Mouse (Mus musculus) ES-Bruce4 (cell line): Measurements from ENCODE around the gene Knstrn. TPM values are rescaled to one million over a fixed set of nuclear protein-coding genes. Genes with fewer than 3 reads are reported as not detected.

ENCODE experiments used
- H3K27ac ChIP-seq: 2 replicates; pipeline ENCODE4 v1.5.1; 2012; ENCODE audit warnings: low read length, inconsistent platforms; ENCODE audit not compliant: insufficient read depth
- H3K27me3 ChIP-seq: 2 replicates; pipeline ENCODE4 v1.6.1; 2012; ENCODE audit warnings: mild to moderate bottlenecking, low read length, inconsistent platforms; ENCODE audit not compliant: control insufficient read depth, poor library complexity, insufficient read depth, severe bottlenecking
- H3K36me3 ChIP-seq: 2 replicates; pipeline ENCODE4 v1.6.1; 2012; ENCODE audit warnings: inconsistent platforms, mild to moderate bottlenecking, low read length, moderate library complexity; ENCODE audit not compliant: control insufficient read depth, poor library complexity, insufficient read depth, severe bottlenecking
- H3K4me1 ChIP-seq: one replicate; pipeline ENCODE4 v1.8.1; 2011; ENCODE audit warnings: low read length; ENCODE audit not compliant: control insufficient read depth, insufficient read depth
- H3K4me3 ChIP-seq: 2 replicates; pipeline ENCODE4 v1.5.1; 2011; ENCODE audit warnings: low read depth, mild to moderate bottlenecking, low read length
- H3K9ac ChIP-seq: 2 replicates; pipeline ENCODE4 v1.6.1; 2012; ENCODE audit warnings: low read depth, mild to moderate bottlenecking, inconsistent platforms; ENCODE audit not compliant: poor library complexity, severe bottlenecking
- H3K9me3 ChIP-seq: replicated peaks from 2 replicates; pipeline ENCODE4 v1.6.1; 2012; ENCODE audit warnings: mild to moderate bottlenecking, low read length, inconsistent platforms; ENCODE audit not compliant: control insufficient read depth, poor library complexity, insufficient read depth, severe bottlenecking
- CTCF ChIP-seq: IDR thresholded peaks from one replicate; pipeline ENCODE4 v1.8.1; 2011; ENCODE audit warnings: low read depth, low read length
- EP300 ChIP-seq: IDR thresholded peaks from 2 replicates; pipeline ENCODE4 v1.6.1; 2011; ENCODE audit warnings: low read depth, low read length; ENCODE audit not compliant: insufficient read depth
- POLR2A ChIP-seq: IDR thresholded peaks from one replicate; pipeline ENCODE4 v1.8.1; 2011; ENCODE audit warnings: low read length; ENCODE audit not compliant: insufficient read depth
- polyA plus RNA-seq: library from polyadenylated mRNA; stranded (reverse); fragments of >200 nt; gene quantifications from 2 replicates; pipeline ENCODE4 v1.2.4, GENCODE M21; 2011; ENCODE audit warnings: low read depth; ENCODE audit not compliant: missing spikeins, insufficient read depth, insufficient read length

Knstrn gene
- polyA plus RNA-seq, 1 experiment: 119 TPM

DNA sequence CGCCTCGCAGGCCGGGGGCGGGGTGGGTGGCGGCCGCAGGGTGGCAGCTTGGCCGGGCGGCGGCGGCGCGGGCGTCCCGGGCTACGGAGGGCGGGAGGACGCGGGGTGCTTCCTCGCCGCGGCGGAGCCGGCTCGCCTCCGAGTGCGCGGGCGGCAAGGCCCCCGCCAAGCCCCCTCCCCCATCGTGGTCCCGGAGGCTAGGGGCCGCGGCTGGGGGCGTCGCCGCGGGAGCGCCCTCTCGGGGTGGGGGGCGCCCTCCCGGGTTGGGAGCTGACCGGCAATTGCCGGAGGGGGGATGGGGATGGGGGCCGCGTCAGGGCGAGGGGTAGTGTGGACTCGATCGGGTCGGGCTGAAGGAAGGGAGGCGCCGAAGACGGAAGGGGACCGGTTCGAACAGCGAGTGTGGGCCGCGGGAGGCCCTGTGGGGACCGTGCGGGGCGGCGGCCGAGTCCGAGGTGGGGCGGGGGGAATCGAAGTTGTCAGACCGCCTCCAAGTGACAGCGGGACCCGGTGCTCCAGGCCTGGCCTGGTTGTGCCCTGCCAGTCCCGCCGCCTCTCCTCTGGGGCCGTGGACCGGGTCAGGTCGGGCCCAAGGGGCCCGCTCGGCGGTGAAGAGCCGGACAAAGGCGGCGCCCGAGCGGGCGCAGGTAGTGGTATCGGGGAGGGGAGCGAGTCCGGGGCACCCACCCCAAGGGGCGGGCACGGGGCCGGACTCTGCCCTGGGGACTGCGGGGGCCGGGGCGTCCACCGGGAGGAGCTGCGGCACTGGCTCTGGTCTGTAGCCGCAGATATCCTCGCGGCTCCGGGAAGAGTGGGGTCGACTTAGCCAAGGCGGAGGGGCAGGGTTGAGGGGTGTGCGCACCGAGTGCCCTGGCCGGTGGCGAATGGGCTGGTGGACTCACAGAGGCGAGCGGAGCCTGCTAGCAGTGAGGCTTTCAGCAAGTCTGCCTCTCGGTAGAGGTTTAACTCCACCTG is 88.5 kb downstream of the Knstrn start:
- peaks cover 3% of the 10 kb centered on the region for H3K4me1 ChIP-seq
- peaks cover 9% of the 10 kb centered on the region; the same call in 1 of the 2 replicates for H3K27me3 ChIP-seq
- H3K27ac ChIP-seq: no peak overlapping the region

DNA sequence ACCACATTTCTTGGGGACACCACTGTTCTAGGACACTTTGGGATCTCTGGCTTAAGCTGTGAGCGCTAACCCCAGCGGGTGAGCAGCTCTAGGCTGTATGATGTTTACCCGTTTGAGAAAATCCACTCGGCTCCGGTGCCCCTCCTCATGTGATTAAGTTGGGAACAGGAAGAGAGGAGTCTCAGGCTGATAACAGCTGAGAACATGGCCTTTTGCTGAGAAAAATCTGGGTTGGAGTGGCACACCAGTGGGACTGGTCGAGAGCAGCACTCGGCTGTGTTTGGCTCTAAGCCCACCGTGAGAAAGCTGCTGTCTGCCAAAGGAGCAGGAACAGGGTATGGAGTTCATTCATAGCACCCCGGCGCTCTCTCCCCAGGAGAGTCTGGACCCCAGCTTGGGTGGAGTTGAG is 89.5 kb downstream of the Knstrn start:
- H3K4me1 ChIP-seq: peaks cover 3% of the 10 kb centered on the region
- H3K9ac ChIP-seq: no peak overlapping the region
- H3K9me3 ChIP-seq: no peaks in the 10 kb centered on the region
- no peak overlapping the region for H3K4me3 ChIP-seq
- no peaks in the 10 kb centered on the region for H3K36me3 ChIP-seq
- no peak for TF ChIP-seq CTCF
- no peak for TF ChIP-seq EP300
- no peak for TF ChIP-seq POLR2A
- H3K27ac ChIP-seq: no peak overlapping the region
- 0 out of 2 replicates have a peak, but pooled peaks cover 7% of the 10 kb centered on the region for H3K27me3 ChIP-seq

More for the DNA sequence above, 88.5 kb downstream of the Knstrn start:
- Histone ChIP-seq H3K9me3 (no peaks in the 10 kb centered on the region), H3K4me3 (peak overlapping the region; percentile 84), H3K9ac (peak overlapping the region; percentile 94), H3K36me3 (no peaks in the 10 kb centered on the region)
- TF ChIP-seq CTCF (peak; percentile 3), EP300 (no peak), POLR2A (no peak)

Other genes with a start within 250 kb of the Knstrn start
- 189 TPM in 2 replicates for gene Bub1b, start 215.8 kb upstream of the Knstrn start, polyA plus RNA-seq
- 2.1 and 2.3 TPM in 2 replicates for gene Pak6, start 150.7 kb upstream of the Knstrn start, polyA plus RNA-seq
- gene Ankrd63, start 110.0 kb upstream of the Knstrn start, polyA plus RNA-seq: not detected in 2 replicates
- gene Plcb2, start 85.6 kb upstream of the Knstrn start, polyA plus RNA-seq: not detected in 2 replicates
- gene Inafm2, start 68.2 kb upstream of the Knstrn start, polyA plus RNA-seq: 3.6 and 3.8 TPM in 2 replicates
- gene Ccdc9b, start 51.3 kb upstream of the Knstrn start, polyA plus RNA-seq: 0.38 and 0.51 TPM in 2 replicates
- not detected in 2 replicates for gene Phgr1, start 41.2 kb upstream of the Knstrn start, polyA plus RNA-seq
- not detected in 2 replicates for gene Disp2, start 34.3 kb upstream of the Knstrn start, polyA plus RNA-seq
- 28.7 and 30.3 TPM in 2 replicates for gene Ivd, start 48.0 kb downstream of the Knstrn start, polyA plus RNA-seq
- 12.2 and 14.1 TPM in 2 replicates for gene Bahd1, start 86.4 kb downstream of the Knstrn start, polyA plus RNA-seq
- gene Chst14, start 112.5 kb downstream of the Knstrn start, polyA plus RNA-seq: 9.3 and 10.3 TPM in 2 replicates
- gene Ccdc32, start 215.4 kb downstream of the Knstrn start, polyA plus RNA-seq: 8.7 and 9.2 TPM in 2 replicates
- 16.2 and 16.8 TPM in 2 replicates for gene Rpusd2, start 220.8 kb downstream of the Knstrn start, polyA plus RNA-seq
- gene Knl1, start 233.1 kb downstream of the Knstrn start, polyA plus RNA-seq: 90.2 and 96.0 TPM in 2 replicates